Mouse (Mus musculus) MEL-GATA-1-ER (cell line): ENCODE results near the gene Onecut3.

Source experiments
- DNase-seq: peaks from one replicate; pipeline ENCODE4 v3.0.0-alpha.2; 2012; ENCODE audit warnings: low read depth; ENCODE audit errors: extremely low read depth

The Onecut3 gene

GRCm38 (mm10) chr10:80494732-80495131 lies at the start of gene Onecut3:
Gene Onecut3 (plus strand): TSS chr10:80494835.
- no peak for DNase-seq

GRCm38 (mm10) chr10:80445052-80445451 lies 49.6 kb upstream of the Onecut3 start:
- DNase-seq = no peak

- peak; percentile 27 for DNase-seq
Observed at GRCm38 (mm10) chr10:80445898-80446601, 48.6 kb upstream of the Onecut3 start.

- no peak for DNase-seq
Observed at GRCm38 (mm10) chr10:80450599-80450998, 44.0 kb upstream of the Onecut3 start.

GRCm38 (mm10) chr10:80453601-80454000 lies 41.0 kb upstream of the Onecut3 start:
- no peak for DNase-seq

- DNase-seq = no peak
Observed at GRCm38 (mm10) chr10:80454781-80455180, 39.9 kb upstream of the Onecut3 start.

- no peak for DNase-seq
Observed at GRCm38 (mm10) chr10:80455697-80456096, 38.9 kb upstream of the Onecut3 start.

- no peak for DNase-seq
Observed at GRCm38 (mm10) chr10:80459236-80459635, 35.4 kb upstream of the Onecut3 start.

- DNase-seq = no peak
Observed at GRCm38 (mm10) chr10:80459671-80460070, 35.0 kb upstream of the Onecut3 start.

- DNase-seq = no peak
Observed at GRCm38 (mm10) chr10:80460324-80460723, 34.3 kb upstream of the Onecut3 start.

- no peak for DNase-seq
Observed at GRCm38 (mm10) chr10:80461346-80461745, 33.3 kb upstream of the Onecut3 start.

- DNase-seq = no peak
Observed at GRCm38 (mm10) chr10:80464381-80465035, 30.1 kb upstream of the Onecut3 start.

GRCm38 (mm10) chr10:80465066-80465465 lies 29.6 kb upstream of the Onecut3 start:
- DNase-seq = no peak

- DNase-seq = no peak
Observed at GRCm38 (mm10) chr10:80475290-80475959, 19.2 kb upstream of the Onecut3 start.

- no peak for DNase-seq
Observed at GRCm38 (mm10) chr10:80478531-80478930, 16.1 kb upstream of the Onecut3 start.

GRCm38 (mm10) chr10:80481002-80481401 lies 13.6 kb upstream of the Onecut3 start:
- no peak for DNase-seq

- no peak for DNase-seq
Observed at GRCm38 (mm10) chr10:80486862-80487379, 7.7 kb upstream of the Onecut3 start.

GRCm38 (mm10) chr10:80490051-80490450 lies 4.6 kb upstream of the Onecut3 start:
- no peak for DNase-seq

- no peak for DNase-seq
Observed at GRCm38 (mm10) chr10:80495901-80496300, 1.3 kb downstream of the Onecut3 start.

- no peak for DNase-seq
Observed at GRCm38 (mm10) chr10:80496421-80496820, 1.8 kb downstream of the Onecut3 start.

GRCm38 (mm10) chr10:80502291-80502690 lies 7.7 kb downstream of the Onecut3 start:
- DNase-seq = no peak

- DNase-seq = no peak
Observed at GRCm38 (mm10) chr10:80502819-80503314, 8.2 kb downstream of the Onecut3 start.
